Mouse (Mus musculus) spleen, postnatal 10 days (tissue): Measurements from ENCODE around the gene Qrfp.
A peak's percentile ranks its signal among the peaks of the same experiment; 100 is the strongest.

Experiments used
- DNase-seq, 2 experiments: peaks; one replicate each; pipeline ENCODE4 v3.0.0; 2021 to 2022; ENCODE audit warnings: low spot score in 2 of 2

Qrfp gene

DNA sequence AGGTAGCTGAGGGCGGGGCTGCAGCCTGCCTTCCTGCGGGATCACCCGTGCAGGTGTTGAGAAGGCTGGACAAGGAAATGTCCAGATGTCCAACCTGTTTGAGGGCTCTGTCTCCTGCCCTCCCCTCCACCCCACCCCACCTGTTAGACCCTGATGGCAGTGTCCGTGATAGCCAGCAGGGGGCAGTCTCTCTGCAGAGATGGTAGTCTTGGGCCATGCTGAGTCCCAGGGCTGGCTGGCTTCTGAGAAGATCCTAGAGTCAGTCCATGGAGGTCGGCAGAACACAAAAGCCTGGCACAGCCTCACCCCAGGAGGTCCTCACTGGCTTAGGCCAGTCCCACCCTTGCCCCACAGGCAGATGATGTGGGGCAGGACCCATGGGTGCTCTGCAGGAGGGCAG lies 5.0 kb upstream of the Qrfp start:
- peak; percentile 45 to 79 for DNase-seq

DNA sequence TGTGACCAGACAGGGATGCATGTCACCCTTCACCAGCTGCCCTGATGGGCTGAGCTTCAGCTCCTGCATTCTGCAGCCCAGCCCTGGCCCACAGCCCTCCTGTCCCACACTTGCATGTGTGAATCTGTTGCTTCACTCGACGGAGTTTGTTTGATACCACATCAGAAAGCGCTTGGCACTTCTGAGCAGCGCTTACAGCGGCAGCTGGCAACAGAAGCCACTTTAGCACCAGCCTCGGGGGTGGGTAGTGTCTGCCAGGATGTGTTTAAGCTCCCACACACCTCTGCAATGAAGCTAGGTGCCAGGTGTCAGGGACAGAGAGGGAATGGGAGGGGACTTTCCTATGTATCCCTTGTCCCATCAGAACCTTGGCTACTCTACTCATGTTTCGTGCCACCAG lies 4.3 kb upstream of the Qrfp start:
- no peak for DNase-seq

DNA sequence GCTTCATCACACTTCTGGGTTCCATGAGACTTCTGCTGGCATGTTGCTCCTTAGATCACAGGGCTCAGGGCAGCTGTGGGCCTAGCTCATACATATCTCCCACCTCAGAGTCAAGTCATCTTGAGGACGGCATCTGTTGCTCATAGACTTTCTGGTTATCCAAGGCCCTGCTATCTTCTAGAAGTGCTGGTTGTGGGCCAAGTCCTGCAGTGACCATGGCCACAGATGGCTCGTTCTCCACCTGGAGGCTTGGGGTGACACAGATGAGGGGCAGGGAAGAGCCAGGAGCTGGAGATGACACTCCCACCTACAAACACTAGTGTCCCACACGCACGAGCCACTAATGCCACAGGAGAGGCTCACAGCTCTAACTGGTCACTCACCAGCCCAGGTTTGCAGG lies 3.3 kb upstream of the Qrfp start:
- DNase-seq = no peak

GRCm38 (mm10) chr2:31811086-31811958 lies 942 bp upstream of the Qrfp start:
- peak in 1 of 2 experiments; percentile 38 for DNase-seq

GRCm38 (mm10) chr2:31809358-31809740 lies 1.0 kb downstream of the Qrfp start:
- DNase-seq = no peak

DNA sequence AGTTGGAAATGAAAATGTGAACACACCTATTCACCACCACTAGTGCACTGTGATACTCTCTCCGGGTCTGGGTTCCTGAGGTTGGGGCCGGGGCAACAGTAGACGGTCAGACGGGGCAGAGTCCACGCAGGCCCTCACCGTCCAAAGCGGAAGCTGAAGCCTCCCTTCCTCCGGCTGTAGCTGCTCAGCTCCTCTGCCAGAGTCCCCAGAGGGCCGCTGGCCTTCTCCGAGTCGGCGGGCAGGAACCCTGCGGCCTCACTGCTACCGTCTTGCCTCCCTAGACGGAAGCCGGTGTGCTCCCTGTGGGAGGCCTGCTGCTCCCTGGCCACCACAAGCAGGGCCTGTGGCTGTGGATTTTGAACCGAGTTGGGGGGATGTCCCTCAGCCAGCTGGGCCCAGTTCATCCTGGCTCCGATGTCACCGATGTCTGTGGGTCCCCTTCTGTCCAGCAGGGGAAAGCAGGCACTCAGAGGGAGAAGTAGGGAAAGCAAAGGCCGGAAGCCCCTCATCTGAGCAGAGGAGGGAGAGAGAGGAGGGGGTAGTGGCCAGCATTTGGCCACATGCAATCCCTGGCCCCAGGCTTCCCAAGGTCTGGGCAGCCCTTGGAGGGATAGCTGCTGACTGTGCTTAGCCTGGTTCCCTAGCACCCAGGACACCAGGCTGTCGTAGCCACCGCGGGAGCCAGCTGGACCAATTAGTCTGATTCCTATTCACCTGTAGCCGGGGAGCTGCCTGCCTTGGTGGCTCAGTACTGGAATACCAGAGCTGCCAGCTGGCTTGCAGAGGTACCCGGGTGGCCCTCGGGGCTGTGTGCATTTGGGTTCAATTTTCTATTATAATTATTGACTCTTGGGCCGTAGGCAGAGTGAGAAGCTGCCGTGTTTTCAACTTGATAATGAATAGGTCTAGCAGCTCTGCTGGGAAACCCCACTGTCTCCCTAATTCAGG lies 1.7 kb downstream of the Qrfp start:
- no peak for DNase-seq

DNA sequence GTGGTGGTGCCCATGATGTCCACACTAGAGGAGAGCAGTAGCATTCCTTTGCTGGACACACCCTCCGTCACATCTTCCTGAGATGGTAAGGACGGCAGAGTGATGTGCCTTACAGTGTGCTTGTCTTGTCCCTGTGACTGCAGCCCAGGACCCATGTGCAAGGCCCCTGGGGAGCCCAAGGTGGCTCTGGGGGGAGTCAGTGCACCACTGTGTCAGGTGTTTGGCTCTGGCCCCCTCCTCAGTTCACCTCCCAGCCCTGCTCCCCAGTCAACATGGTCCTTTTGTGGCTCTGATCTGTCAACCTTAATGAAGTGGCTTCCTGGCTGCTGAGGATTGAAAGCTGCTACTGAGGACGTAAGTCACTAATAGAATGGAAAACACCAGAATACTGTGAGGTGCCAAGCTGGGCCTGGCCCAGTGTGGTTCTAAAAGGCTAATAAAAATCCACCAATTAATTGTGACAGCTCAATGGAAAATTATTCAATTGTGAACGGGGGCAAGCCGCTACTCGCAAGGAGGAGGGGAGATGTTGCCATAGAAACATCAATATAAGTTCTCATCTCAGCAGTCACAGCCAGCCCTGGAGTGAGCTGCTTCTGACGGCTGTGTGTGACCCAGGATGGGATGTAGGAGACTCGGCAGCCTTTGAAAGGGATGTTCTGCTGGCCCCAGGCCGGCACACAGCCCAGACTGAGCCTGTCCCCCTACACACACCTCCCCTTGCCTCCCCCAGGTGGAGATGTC lies 3.6 kb downstream of the Qrfp start:
- DNase-seq = no peak

DNA sequence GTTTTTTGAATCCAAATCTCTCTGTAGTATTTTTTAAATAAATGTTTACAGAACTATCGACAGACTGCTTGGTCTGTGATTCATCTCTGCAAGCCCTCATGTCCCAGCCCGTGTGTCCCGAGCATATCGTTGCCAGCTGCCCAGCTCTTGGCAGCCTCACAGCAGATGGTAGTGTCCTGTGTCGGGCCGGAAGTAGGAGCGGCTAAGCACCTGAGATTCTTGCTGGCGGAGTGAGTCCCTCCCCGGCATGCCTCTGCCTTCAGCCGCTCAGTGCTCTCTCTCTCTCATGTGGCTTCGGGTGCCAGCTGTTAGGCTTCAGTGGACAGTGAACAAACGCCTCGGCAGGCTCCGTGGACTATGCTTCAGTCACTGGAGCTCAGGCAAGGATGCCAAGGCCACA lies 6.9 kb downstream of the Qrfp start:
- DNase-seq = no peak

- DNase-seq = no peak
Measured at GRCm38 (mm10) chr2:31802811-31803210, 7.6 kb downstream of the Qrfp start.

- DNase-seq = no peak
Measured at GRCm38 (mm10) chr2:31801416-31801815, 9.0 kb downstream of the Qrfp start.

DNA sequence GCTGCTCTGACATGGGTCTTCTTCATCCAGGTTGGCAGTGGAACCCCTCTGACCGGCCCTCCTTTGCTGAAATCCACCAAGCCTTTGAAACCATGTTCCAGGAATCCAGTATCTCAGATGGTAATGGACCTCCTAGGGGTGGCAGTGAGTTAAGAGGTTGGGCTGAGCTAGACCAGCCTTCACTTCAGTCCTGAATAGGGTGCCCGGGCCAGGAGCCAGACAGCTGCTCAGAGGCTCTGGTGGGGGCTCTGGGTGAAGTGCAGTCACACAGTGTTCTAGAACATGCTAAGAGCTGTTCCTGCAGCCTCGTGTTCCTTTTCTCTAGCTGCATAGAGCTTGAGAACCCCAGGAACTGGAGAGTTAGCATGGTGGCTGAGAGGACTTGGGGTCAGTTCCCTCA lies 13.4 kb downstream of the Qrfp start:
- DNase-seq = no peak

DNA sequence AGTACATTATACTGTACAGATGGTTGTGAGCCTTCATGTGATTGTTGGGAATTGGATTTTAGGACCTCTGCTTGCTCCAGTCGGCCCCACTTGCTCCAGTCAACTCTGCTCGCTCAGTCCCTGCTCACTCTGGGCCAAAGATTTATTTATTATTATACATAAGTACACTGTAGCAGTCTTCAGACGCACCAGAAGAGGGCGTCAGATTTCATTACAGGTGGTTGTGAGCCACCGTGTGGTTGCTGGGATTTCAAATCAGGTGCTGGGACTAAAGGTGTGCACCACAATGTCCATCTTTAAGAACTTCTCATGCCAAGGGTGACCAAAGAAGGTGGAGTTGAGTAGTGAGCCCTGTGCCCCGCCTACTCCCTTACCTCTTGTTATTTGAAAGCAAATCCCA lies 17.8 kb downstream of the Qrfp start:
- DNase-seq = no peak

DNA sequence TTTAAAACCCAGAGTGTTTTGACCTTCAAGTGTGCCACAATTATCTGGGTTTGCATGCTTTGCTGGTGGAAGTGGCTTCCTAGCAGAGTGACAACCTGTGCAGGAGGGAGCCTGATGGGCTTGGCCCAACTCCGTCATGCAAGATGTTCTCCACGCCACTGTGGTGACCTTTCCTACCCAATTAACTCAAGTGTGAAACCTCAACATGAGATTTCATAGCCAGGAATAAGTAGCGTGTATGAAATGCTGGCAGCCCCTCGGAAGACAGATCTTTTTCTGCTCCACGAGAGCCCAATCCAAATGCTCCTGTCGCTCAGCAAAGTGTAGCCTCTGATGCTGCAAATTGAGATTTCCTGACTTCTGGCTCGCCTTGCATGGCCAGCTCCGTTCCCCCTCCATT lies 19.1 kb downstream of the Qrfp start:
- no peak for DNase-seq

- DNase-seq = no peak
Measured at GRCm38 (mm10) chr2:31790728-31791251, 19.6 kb downstream of the Qrfp start.

DNA sequence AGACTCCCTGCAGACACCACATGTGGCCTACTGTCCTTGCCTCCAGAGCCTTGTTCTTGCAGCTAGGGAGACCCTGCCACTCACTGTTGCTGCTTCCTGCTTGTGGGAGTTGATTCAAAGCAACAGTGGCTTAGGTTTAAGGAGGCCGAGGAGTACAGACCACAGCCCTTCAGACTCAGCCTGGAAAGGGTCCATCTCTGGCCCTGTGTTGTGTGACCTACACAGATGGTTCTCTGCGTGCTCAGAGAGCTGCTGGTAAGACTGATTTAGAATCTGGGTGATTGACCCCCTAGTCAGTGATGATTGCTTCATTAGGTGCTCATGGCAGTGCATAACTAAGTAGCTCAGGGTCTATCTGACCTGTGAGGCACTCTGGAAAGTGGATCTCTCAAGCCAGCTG lies 21.2 kb downstream of the Qrfp start:
- no peak for DNase-seq

- DNase-seq = no peak
Measured at GRCm38 (mm10) chr2:31788227-31788626, 22.2 kb downstream of the Qrfp start.

DNA sequence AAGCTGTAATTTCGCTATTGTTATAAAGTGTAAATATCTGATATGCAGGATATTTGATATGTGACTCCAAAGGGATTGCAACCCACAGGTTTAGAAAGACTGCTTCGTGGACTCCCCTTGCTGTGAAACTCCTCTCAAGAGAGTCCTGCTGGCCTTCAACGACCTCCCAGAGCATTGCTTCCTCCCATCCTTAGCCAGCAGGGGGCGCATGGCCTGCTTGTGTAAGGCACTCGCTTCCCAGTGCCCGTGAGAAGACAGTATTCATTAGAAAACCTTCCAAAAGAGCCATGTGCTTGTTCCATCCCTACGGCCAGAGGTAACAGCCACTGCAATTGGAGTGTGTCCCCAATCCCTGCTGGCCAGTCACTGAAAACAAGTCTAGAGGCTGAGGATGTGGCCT lies 23.4 kb downstream of the Qrfp start:
- peak; percentile 72 to 87 for DNase-seq

DNA sequence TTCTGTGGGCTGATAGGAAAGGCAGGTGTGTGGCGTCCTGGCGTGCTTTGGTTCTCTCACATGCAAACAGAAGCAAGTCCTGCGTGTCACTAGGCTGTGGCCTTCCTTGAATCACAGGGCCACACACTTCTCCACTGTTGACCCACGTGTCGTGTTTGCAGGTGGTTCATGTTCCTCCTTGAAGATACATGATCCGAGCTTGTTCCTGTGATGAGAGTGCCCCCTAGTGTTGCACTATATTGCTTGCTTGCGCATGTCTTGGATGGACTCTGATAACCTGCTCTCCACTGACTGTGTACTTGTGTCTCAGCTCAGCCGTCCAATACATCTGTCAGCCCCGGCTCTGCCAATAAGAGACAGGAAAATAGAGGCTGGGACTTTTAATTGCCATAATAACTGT lies 25.3 kb downstream of the Qrfp start:
- DNase-seq = peak; percentile 47 to 76

- DNase-seq = no peak
Measured at GRCm38 (mm10) chr2:31782958-31783602, 27.3 kb downstream of the Qrfp start.

DNA sequence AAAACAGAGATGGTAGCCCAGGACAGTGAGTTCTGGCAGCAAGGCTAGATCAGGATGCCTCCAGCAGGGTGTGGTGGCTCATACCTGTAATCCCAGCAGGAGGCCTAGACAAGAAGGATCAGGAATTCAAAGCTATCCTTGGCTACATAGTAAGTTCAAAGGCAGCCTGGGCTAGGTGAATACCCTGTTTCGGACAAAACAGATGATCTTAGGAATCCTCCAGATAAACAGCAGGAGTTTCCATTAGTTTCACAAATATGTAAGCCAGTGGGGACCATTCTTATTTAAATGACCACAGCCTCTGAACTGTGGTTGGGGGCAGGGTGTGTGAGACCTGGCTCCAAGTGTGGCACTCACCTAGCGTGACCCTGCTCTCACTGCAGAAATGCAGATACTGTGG lies 31.1 kb downstream of the Qrfp start:
- DNase-seq = no peak

DNA sequence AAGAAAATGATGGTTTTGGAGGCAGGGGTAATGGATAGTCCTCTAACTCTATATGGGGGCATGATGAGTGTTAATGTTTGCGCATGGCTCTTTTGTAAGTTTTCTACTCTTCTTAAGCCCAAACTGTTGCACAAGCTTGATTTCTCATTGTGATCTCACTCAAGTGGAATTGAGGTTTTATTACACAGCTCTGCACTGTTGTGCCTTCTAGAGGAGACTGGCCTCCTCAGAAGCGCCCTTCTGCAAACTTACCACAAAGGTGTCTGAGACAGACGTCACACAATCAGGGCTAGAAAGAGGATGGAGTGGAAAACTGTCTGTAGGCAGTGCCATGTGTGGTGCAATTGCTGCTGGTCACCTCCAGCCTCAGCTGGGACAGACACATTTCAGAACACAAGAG lies 33.9 kb downstream of the Qrfp start:
- DNase-seq = no peak
